Mouse (Mus musculus): Measurements from ENCODE around the gene Col25a1. TPM values are rescaled to one million over a fixed set of nuclear protein-coding genes. Genes with fewer than 3 reads are reported as not detected.

Gene Col25a1
- polyA plus RNA-seq, 1 experiment from 2014 or later = 3.0 TPM

DNA sequence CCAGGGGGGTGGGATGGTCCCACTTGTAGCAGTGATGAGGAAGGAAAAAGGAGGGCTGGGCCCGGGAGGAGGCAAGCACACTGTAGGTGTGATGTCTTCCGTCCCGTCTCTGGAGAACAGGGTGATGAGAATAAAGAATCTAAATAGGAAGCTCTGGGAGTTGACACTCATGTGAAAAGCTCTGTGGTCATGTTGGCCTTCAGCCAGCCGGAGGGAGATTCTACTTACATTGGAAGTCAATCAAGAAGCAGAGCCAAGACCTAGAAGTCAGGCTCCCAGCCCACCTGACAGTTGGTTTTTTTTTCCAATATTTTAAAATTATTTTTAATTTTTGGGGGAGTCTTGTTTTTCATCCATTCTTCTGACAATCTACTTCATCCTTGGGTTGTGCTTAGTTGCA lies 297.5 kb downstream of the Col25a1 start:
- no peak overlapping the region for H3K4me2 ChIP-seq

DNA sequence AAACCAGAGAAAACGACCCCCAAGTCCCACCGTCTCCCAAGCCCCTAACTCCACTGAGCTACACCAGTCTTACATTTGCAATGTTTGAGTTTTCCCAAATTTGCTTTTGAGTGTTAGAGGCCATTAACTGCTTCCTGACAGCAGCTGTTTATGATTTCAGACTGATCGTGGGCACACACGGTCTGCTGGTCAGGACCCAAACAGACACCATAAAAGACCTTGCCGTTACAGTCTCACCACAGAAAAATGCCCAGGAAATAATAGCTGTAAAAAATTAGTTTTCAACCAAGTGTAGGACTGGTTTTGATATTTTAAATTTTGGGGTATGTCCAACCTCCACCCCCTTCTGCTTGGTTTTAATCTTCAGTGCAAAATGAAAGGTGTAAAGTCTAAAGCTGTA lies 298.8 kb downstream of the Col25a1 start:
- no peak for ATAC-seq (replicated peaks; ENCODE audit: insufficient number of reproducible peaks, low FRiP score, low TSS enrichment)
- Histone ChIP-seq H3K36me3 (ENCODE audit: control insufficient read depth, insufficient read depth, low read length) (no peaks in the 10 kb centered on the region), H3K27me3 (ENCODE audit: control insufficient read depth, insufficient read depth, low read length) (no peaks in the 10 kb centered on the region), H3K9me3 (replicated peaks; ENCODE audit: control insufficient read depth, low read length) (no peaks in the 10 kb centered on the region), H3K4me1 (ENCODE audit: control insufficient read depth, insufficient read depth, low read length) (no peaks in the 10 kb centered on the region), H3K4me3 (ENCODE audit: low read depth, low read length) (no peak overlapping the region), H3K27ac (ENCODE audit: low read depth, low read length) (no peak overlapping the region), H3K4me2 (no peak overlapping the region), H3K9ac (ENCODE audit: low read depth, low read length) (no peak overlapping the region)
- 91% methylated on average over 5 of the region's 5 CpGs for WGBS (ENCODE audit: insufficient replicate concordance)

More for the DNA sequence above, 297.5 kb downstream of the Col25a1 start:
- Histone ChIP-seq H3K9ac (ENCODE audit: low read depth, low read length) (no peak overlapping the region), H3K9me3 (replicated peaks; ENCODE audit: control insufficient read depth, low read length) (no peaks in the 10 kb centered on the region), H3K36me3 (ENCODE audit: control insufficient read depth, insufficient read depth, low read length) (no peaks in the 10 kb centered on the region), H3K4me3 (ENCODE audit: low read depth, low read length) (no peak overlapping the region), H3K4me1 (ENCODE audit: control insufficient read depth, insufficient read depth, low read length) (no peaks in the 10 kb centered on the region), H3K27ac (ENCODE audit: low read depth, low read length) (no peak overlapping the region), H3K27me3 (ENCODE audit: control insufficient read depth, insufficient read depth, low read length) (no peaks in the 10 kb centered on the region)
- 84% methylated on average over 4 of the region's 4 CpGs for WGBS (ENCODE audit: insufficient replicate concordance)
- ATAC-seq (replicated peaks; ENCODE audit: insufficient number of reproducible peaks, low FRiP score, low TSS enrichment) = no peak

GRCm38 (mm10) chr3:130432818-130433217 lies 301.5 kb downstream of the Col25a1 start:
- Histone ChIP-seq H3K9me3 (replicated peaks; ENCODE audit: control insufficient read depth, low read length) (no peaks in the 10 kb centered on the region), H3K27ac (ENCODE audit: low read depth, low read length) (no peak overlapping the region), H3K9ac (ENCODE audit: low read depth, low read length) (no peak overlapping the region), H3K4me2 (no peak overlapping the region), H3K36me3 (ENCODE audit: control insufficient read depth, insufficient read depth, low read length) (no peaks in the 10 kb centered on the region), H3K27me3 (ENCODE audit: control insufficient read depth, insufficient read depth, low read length) (no peaks in the 10 kb centered on the region), H3K4me3 (ENCODE audit: low read depth, low read length) (no peak overlapping the region), H3K4me1 (ENCODE audit: control insufficient read depth, insufficient read depth, low read length) (no peaks in the 10 kb centered on the region)
- no peak for ATAC-seq (replicated peaks; ENCODE audit: insufficient number of reproducible peaks, low FRiP score, low TSS enrichment)
- 69% methylated on average over 5 of the region's 5 CpGs for WGBS (ENCODE audit: insufficient replicate concordance)

DNA sequence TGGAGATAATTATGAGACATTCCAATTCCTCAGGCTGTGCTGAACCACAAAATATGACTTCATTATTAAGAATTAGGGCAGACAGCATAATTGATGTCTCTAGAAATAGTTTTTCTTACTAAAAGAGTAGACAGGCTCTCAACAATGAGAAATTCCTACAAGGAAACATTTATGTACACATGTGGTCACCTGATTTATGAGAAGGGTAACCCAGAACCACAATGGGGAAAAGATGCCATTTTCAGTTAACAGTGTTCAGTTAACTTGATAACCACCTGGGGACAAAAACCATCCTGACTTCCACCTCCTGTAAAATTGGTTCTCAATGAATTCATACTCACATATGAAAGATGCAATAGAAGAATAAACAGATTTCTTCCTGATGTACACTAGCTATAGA lies 305.7 kb downstream of the Col25a1 start:
- Histone ChIP-seq H3K9ac (ENCODE audit: low read depth, low read length) (no peak overlapping the region), H3K9me3 (replicated peaks; ENCODE audit: control insufficient read depth, low read length) (no peaks in the 10 kb centered on the region), H3K4me1 (ENCODE audit: control insufficient read depth, insufficient read depth, low read length) (no peaks in the 10 kb centered on the region), H3K27me3 (ENCODE audit: control insufficient read depth, insufficient read depth, low read length) (no peaks in the 10 kb centered on the region), H3K4me2 (no peak overlapping the region), H3K27ac (ENCODE audit: low read depth, low read length) (no peak overlapping the region), H3K4me3 (ENCODE audit: low read depth, low read length) (no peak overlapping the region), H3K36me3 (ENCODE audit: control insufficient read depth, insufficient read depth, low read length) (no peaks in the 10 kb centered on the region)
- no peak for ATAC-seq (replicated peaks; ENCODE audit: insufficient number of reproducible peaks, low FRiP score, low TSS enrichment)

GRCm38 (mm10) chr3:130439767-130440166 lies 308.5 kb downstream of the Col25a1 start:
- Histone ChIP-seq H3K27me3 (ENCODE audit: control insufficient read depth, insufficient read depth, low read length) (no peaks in the 10 kb centered on the region), H3K4me3 (ENCODE audit: low read depth, low read length) (no peak overlapping the region), H3K4me1 (ENCODE audit: control insufficient read depth, insufficient read depth, low read length) (no peaks in the 10 kb centered on the region), H3K9me3 (replicated peaks; ENCODE audit: control insufficient read depth, low read length) (no peaks in the 10 kb centered on the region), H3K36me3 (ENCODE audit: control insufficient read depth, insufficient read depth, low read length) (no peaks in the 10 kb centered on the region), H3K9ac (ENCODE audit: low read depth, low read length) (no peak overlapping the region), H3K4me2 (no peak overlapping the region), H3K27ac (ENCODE audit: low read depth, low read length) (no peak overlapping the region)
- 83% methylated on average over 6 of the region's 6 CpGs for WGBS (ENCODE audit: insufficient replicate concordance)
- ATAC-seq (replicated peaks; ENCODE audit: insufficient number of reproducible peaks, low FRiP score, low TSS enrichment) = no peak

DNA sequence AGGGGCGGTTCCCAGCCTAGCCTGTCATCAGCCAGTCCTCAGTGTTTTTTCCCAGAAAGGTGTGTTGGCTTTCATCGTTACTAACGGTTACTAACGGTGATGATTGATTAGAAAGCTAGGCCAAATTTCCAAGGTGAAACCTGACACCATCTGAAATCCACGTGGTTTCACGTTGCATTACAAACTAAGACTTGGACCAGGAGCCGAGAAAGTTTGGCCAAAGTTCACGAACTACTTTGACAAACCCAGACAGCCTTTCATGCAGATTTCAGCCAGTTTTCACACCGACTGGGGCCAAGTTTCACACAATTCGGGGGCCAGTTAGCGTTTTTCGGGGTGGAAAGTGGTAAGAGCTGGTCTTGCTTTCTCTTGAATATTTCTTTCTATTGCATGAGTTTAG lies 309.4 kb downstream of the Col25a1 start:
- no peaks in the 10 kb centered on the region for H3K36me3 ChIP-seq (ENCODE audit: control insufficient read depth, insufficient read depth, low read length)
- no peaks in the 10 kb centered on the region for H3K27me3 ChIP-seq (ENCODE audit: control insufficient read depth, insufficient read depth, low read length)
- ATAC-seq (replicated peaks; ENCODE audit: insufficient number of reproducible peaks, low FRiP score, low TSS enrichment) = no peak
- H3K4me2 ChIP-seq = no peak overlapping the region
- WGBS (ENCODE audit: insufficient replicate concordance) = 54% methylated on average over 12 of the region's 12 CpGs
- no peak overlapping the region for H3K4me3 ChIP-seq (ENCODE audit: low read depth, low read length)
- no peaks in the 10 kb centered on the region for H3K9me3 ChIP-seq (replicated peaks; ENCODE audit: control insufficient read depth, low read length)
- H3K27ac ChIP-seq (ENCODE audit: low read depth, low read length) = no peak overlapping the region
- H3K4me1 ChIP-seq (ENCODE audit: control insufficient read depth, insufficient read depth, low read length) = no peaks in the 10 kb centered on the region
- H3K9ac ChIP-seq (ENCODE audit: low read depth, low read length) = no peak overlapping the region

- 55% methylated on average over 13 of the region's 13 CpGs for WGBS (ENCODE audit: insufficient replicate concordance)
- no peaks in the 10 kb centered on the region for H3K36me3 ChIP-seq (ENCODE audit: control insufficient read depth, insufficient read depth, low read length)
- no peak overlapping the region for H3K27ac ChIP-seq (ENCODE audit: low read depth, low read length)
- H3K4me2 ChIP-seq = no peak overlapping the region
- H3K9ac ChIP-seq (ENCODE audit: low read depth, low read length) = no peak overlapping the region
- H3K4me3 ChIP-seq (ENCODE audit: low read depth, low read length) = no peak overlapping the region
- no peak for ATAC-seq (replicated peaks; ENCODE audit: insufficient number of reproducible peaks, low FRiP score, low TSS enrichment)
- H3K4me1 ChIP-seq (ENCODE audit: control insufficient read depth, insufficient read depth, low read length) = no peaks in the 10 kb centered on the region
- H3K9me3 ChIP-seq (replicated peaks; ENCODE audit: control insufficient read depth, low read length) = no peaks in the 10 kb centered on the region
- no peaks in the 10 kb centered on the region for H3K27me3 ChIP-seq (ENCODE audit: control insufficient read depth, insufficient read depth, low read length)
Measured at GRCm38 (mm10) chr3:130443842-130444627, 312.7 kb downstream of the Col25a1 start.

DNA sequence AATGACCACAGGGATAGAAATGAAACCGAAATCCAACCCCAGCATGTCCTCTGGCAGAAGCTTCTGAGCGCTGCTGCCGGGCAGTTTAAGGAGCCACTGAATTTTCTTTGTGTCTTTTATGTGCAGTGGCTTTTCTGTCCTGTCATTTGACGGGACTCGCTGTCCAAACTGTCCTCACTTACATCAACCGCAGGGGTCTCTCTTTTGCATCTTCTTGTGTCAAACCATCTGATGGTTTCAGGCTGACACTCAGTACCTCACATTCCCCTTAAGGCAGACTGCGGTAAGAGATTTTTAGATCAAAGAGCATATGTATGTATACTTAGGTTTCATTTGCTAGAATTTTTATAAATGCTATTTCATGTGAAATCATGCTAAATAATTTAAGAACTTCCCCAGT lies 318.6 kb downstream of the Col25a1 start:
- Histone ChIP-seq H3K9ac (ENCODE audit: low read depth, low read length) (no peak overlapping the region), H3K27me3 (ENCODE audit: control insufficient read depth, insufficient read depth, low read length) (no peaks in the 10 kb centered on the region), H3K27ac (ENCODE audit: low read depth, low read length) (no peak overlapping the region), H3K4me3 (ENCODE audit: low read depth, low read length) (no peak overlapping the region), H3K9me3 (replicated peaks; ENCODE audit: control insufficient read depth, low read length) (no peaks in the 10 kb centered on the region), H3K4me1 (ENCODE audit: control insufficient read depth, insufficient read depth, low read length) (no peaks in the 10 kb centered on the region), H3K4me2 (no peak overlapping the region), H3K36me3 (ENCODE audit: control insufficient read depth, insufficient read depth, low read length) (no peaks in the 10 kb centered on the region)
- WGBS (ENCODE audit: insufficient replicate concordance) = 70% methylated on average over 7 of the region's 7 CpGs
- ATAC-seq (replicated peaks; ENCODE audit: insufficient number of reproducible peaks, low FRiP score, low TSS enrichment) = no peak

DNA sequence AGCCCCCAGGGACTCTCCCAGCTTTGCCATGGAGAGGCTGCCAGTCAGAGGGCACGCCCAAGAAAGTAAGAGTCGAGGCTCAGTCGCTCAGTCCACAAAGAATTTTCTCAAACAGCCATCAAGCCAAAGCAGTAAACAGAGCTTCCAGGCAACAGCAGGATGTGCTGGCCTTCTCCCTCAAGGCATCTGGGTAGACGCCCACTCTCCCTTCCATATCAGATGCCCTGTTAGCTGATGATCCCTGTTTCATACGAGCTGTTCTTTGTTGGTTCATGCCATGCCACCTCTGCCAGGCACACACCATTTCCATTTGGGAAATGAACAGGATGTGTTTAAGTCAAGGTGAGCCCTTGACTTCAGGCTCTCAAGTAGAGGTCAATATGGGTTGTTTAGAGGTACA lies 334.1 kb downstream of the Col25a1 start:
- no peak overlapping the region for H3K4me3 ChIP-seq (ENCODE audit: low read depth, low read length)
- H3K27ac ChIP-seq (ENCODE audit: low read depth, low read length) = no peak overlapping the region
- 75% methylated on average over 5 of the region's 5 CpGs for WGBS (ENCODE audit: insufficient replicate concordance)
- H3K4me2 ChIP-seq = no peak overlapping the region
- no peak overlapping the region for H3K9ac ChIP-seq (ENCODE audit: low read depth, low read length)
- peaks cover 4% of the 10 kb centered on the region; the same call in 1 of the 2 replicates for H3K9me3 ChIP-seq (replicated peaks; ENCODE audit: control insufficient read depth, low read length)
- no peaks in the 10 kb centered on the region for H3K36me3 ChIP-seq (ENCODE audit: control insufficient read depth, insufficient read depth, low read length)
- H3K4me1 ChIP-seq (ENCODE audit: control insufficient read depth, insufficient read depth, low read length) = no peaks in the 10 kb centered on the region
- H3K27me3 ChIP-seq (ENCODE audit: control insufficient read depth, insufficient read depth, low read length) = no peaks in the 10 kb centered on the region
- ATAC-seq (replicated peaks; ENCODE audit: insufficient number of reproducible peaks, low FRiP score, low TSS enrichment) = no peak
